Mouse (Mus musculus) hindbrain, embryonic 12.5 days (tissue): ENCODE data around the gene Slc22a15. TPM values are rescaled to one million over a fixed set of nuclear protein-coding genes. Genes with fewer than 3 reads are reported as not detected.
"Not testable (repeated sequence)": the region's sequence is repeated elsewhere in the genome, so short reads cannot be mapped to it uniquely, and the experiment has no call there.

Experiments used
- ATAC-seq: fragments of 200-750 bp; cut with Nextera tagmentation; 2 replicates; pipeline ENCODE4 v1.8.0; 2017; ENCODE audit warnings: moderate TSS enrichment; ENCODE audit not compliant: low FRiP score
- H3K27ac ChIP-seq: fragments of 300-500 bp; sonication (generic); 2 replicates; pipeline ENCODE4 v1.5.1; 2016; ENCODE audit warnings: mild to moderate bottlenecking
- H3K27me3 ChIP-seq: fragments of 300-500 bp; sonication (generic); 2 replicates; pipeline ENCODE4 v1.6.1; 2016; ENCODE audit warnings: mild to moderate bottlenecking
- H3K36me3 ChIP-seq: fragments of 300-500 bp; sonication (generic); 2 replicates; pipeline ENCODE4 v1.6.1; 2016; ENCODE audit warnings: mild to moderate bottlenecking
- H3K4me1 ChIP-seq: fragments of 300-500 bp; sonication (generic); 2 replicates; pipeline ENCODE4 v1.6.1; 2016
- H3K4me2 ChIP-seq: fragments of 300-500 bp; sonication (generic); replicated peaks from 2 replicates; pipeline ENCODE4 v1.6.1; 2016; ENCODE audit warnings: mild to moderate bottlenecking
- H3K4me3 ChIP-seq: fragments of 300-500 bp; sonication (generic); 2 replicates; pipeline ENCODE4 v1.5.1; 2016; ENCODE audit warnings: mild to moderate bottlenecking
- H3K9ac ChIP-seq: fragments of 300-500 bp; sonication (generic); 2 replicates; pipeline ENCODE4 v1.6.1; 2016; ENCODE audit warnings: mild to moderate bottlenecking, moderate library complexity
- H3K9me3 ChIP-seq: fragments of 300-500 bp; sonication (generic); replicated peaks from 2 replicates; pipeline ENCODE4 v1.6.1; 2016; ENCODE audit warnings: mild to moderate bottlenecking
- WGBS: fragments of 180-500 bp; shearing (Covaris S2); methylation state at CpG from one replicate; pipeline ENCODE4 v1.1.7; 2016; 5-methylcytosine and 5-hydroxymethylcytosine counted together
- polyA plus RNA-seq: library from polyadenylated mRNA; unstranded; fragments of >200 nt; fragmentation: Nextera tagmentation; extraction: Ambion mirVana; gene quantifications from 2 replicates; pipeline ENCODE4 v1.2.1, GENCODE M21; 2016

The Slc22a15 gene
- polyA plus RNA-seq, 1 experiment from 2014 or later = 9.3 TPM

GRCm38 (mm10) chr3:101822052-101822451, 102.2 kb downstream of the Slc22a15 start:
- Histone ChIP-seq H3K9ac (no peak overlapping the region), H3K4me3 (no peak overlapping the region), H3K27ac (no peak overlapping the region), H3K4me2 (no peak overlapping the region), H3K27me3 (no peaks in the 10 kb centered on the region), H3K9me3 (no peaks in the 10 kb centered on the region), H3K36me3 (no peaks in the 10 kb centered on the region), H3K4me1 (no peaks in the 10 kb centered on the region)
- 77% methylated on average over 5 of the region's 5 CpGs for WGBS
- ATAC-seq = no peak

GRCm38 (mm10) chr3:101820708-101821107, 103.5 kb downstream of the Slc22a15 start:
- 74% methylated on average over 3 of the region's 3 CpGs for WGBS

DNA sequence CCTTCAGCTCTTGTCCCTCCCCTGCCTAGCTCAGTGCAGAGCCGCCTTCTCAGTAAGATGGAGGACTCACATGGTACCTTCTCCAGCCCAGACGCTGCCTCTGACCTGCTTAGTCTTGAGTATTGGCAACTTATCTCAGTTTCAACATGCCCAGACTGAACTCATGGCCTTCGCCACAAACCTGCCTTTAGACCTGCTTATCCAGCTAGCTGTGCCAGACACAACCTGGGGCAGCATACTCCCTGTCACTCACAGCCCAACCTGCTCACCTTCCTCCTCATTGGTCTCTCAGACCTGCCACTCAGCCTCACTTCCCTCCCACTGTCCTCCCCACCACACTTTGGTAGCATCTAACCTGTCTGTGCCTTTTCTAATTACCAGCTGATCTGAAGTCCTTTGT, 108.2 kb downstream of the Slc22a15 start:
- no peak for ATAC-seq
- WGBS = 85% methylated on average over 3 of the region's 3 CpGs
- no peak overlapping the region for H3K4me3 ChIP-seq
- no peak overlapping the region for H3K9ac ChIP-seq
- no peaks in the 10 kb centered on the region for H3K9me3 ChIP-seq
- no peak overlapping the region for H3K4me2 ChIP-seq
- no peaks in the 10 kb centered on the region for H3K27me3 ChIP-seq
- 0 out of 2 replicates have a peak, but pooled peaks cover 3% of the 10 kb centered on the region for H3K4me1 ChIP-seq
- H3K27ac ChIP-seq = no peak overlapping the region
- H3K36me3 ChIP-seq = no peaks in the 10 kb centered on the region

More at GRCm38 (mm10) chr3:101820708-101821107, 103.5 kb downstream of the Slc22a15 start:
- not testable (repeated sequence) for H3K4me1 ChIP-seq, H3K4me2 ChIP-seq, H3K27me3 ChIP-seq, H3K9me3 ChIP-seq, H3K27ac ChIP-seq, H3K36me3 ChIP-seq, ATAC-seq, H3K4me3 ChIP-seq, H3K9ac ChIP-seq

GRCm38 (mm10) chr3:101814790-101815189, 109.5 kb downstream of the Slc22a15 start:
- H3K4me3 ChIP-seq = no peak overlapping the region
- WGBS = 79% methylated on average over 9 of the region's 9 CpGs
- ATAC-seq = no peak

DNA sequence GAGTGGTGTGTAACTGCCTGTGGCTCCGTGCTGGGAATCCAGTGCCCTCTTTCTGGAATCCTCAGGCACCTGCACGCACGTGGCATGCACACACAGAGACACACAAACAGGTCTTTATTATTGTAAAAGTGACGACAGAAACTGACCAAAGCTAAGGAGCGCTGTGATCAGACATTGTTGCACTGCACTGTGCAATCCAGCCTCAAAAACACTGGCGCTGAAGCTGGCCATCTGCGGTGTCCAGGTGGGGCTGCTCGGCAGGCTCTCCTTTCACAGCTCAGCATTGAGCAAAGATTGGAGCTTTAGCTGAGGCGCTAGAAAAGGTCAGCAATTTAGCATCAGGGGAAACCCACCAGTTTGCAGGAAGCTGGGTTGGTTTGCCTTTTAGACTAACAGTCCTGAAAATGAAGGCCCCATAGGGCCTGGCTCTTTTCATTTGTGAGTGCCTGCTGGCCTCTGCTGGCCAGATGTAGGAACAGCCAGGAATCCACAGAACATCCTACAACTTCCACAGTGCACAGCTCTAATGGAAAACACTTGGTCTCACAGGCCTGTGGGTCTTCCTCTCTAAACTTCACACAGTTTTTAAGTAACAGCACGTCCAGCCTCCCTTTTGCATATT, 111.8 kb downstream of the Slc22a15 start:
- H3K4me3 ChIP-seq = no peak overlapping the region
- ATAC-seq = peak; percentile 81
- H3K27ac ChIP-seq = no peak overlapping the region
- H3K4me2 ChIP-seq = no peak overlapping the region
- no peaks in the 10 kb centered on the region for H3K27me3 ChIP-seq
- H3K36me3 ChIP-seq = no peaks in the 10 kb centered on the region
- 0 out of 2 replicates have a peak, but pooled peaks cover 3% of the 10 kb centered on the region for H3K4me1 ChIP-seq
- H3K9me3 ChIP-seq = no peaks in the 10 kb centered on the region
- H3K9ac ChIP-seq = no peak overlapping the region
- WGBS = 61% methylated on average over 10 of the region's 10 CpGs

More at GRCm38 (mm10) chr3:101814790-101815189, 109.5 kb downstream of the Slc22a15 start:
- Histone ChIP-seq H3K36me3 (no peaks in the 10 kb centered on the region), H3K9me3 (no peaks in the 10 kb centered on the region), H3K9ac (no peak overlapping the region), H3K27me3 (no peaks in the 10 kb centered on the region), H3K4me1 (0 out of 2 replicates have a peak, but pooled peaks cover 3% of the 10 kb centered on the region), H3K4me2 (no peak overlapping the region), H3K27ac (no peak overlapping the region)

- H3K36me3 ChIP-seq = no peaks in the 10 kb centered on the region
- H3K9ac ChIP-seq = no peak overlapping the region
- H3K4me1 ChIP-seq = peaks cover 6% of the 10 kb centered on the region; the same call in 1 of the 2 replicates
- ATAC-seq = no peak
- no peaks in the 10 kb centered on the region for H3K27me3 ChIP-seq
- H3K27ac ChIP-seq = no peak overlapping the region
- no peak overlapping the region for H3K4me3 ChIP-seq
- no peak overlapping the region for H3K4me2 ChIP-seq
- 75% methylated on average over 4 of the region's 4 CpGs for WGBS
- no peaks in the 10 kb centered on the region for H3K9me3 ChIP-seq
These were observed 112.3 kb downstream of the Slc22a15 start for GRCm38 (mm10) chr3:101811931-101812330.

DNA sequence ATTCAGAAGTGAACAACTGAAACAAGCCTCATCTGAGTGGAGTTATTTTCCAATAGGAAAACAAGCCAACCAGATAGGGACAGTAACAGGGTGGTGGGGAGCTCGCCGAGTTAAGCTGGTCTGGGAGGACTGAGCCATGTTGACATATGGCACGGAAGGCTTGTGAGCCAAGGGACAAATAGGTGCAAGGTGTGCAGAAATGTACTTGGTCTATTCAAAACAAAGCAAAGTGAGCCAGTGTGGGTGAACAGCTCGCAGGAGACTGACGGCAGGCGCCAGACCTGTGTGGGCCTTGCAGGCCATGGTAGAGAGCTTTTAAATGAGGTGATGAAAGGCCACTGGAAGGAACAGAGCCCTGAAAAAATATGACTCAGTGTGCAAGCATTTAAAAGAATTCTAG, 116.6 kb downstream of the Slc22a15 start:
- Histone ChIP-seq H3K27ac (no peak overlapping the region), H3K4me2 (no peak overlapping the region), H3K4me1 (peaks cover 30% of the 10 kb centered on the region), H3K4me3 (no peak overlapping the region), H3K36me3 (no peaks in the 10 kb centered on the region), H3K9ac (no peak overlapping the region), H3K27me3 (no peaks in the 10 kb centered on the region; the same call in 1 of the 2 replicates), H3K9me3 (no peaks in the 10 kb centered on the region)
- ATAC-seq = no peak
- WGBS = 91% methylated on average over 6 of the region's 6 CpGs

GRCm38 (mm10) chr3:101806941-101807340, 117.3 kb downstream of the Slc22a15 start:
- ATAC-seq = peak; percentile 15
- H3K4me1 ChIP-seq = peaks cover 28% of the 10 kb centered on the region
- H3K9ac ChIP-seq = no peak overlapping the region
- H3K9me3 ChIP-seq = no peaks in the 10 kb centered on the region
- no peaks in the 10 kb centered on the region; the same call in 1 of the 2 replicates for H3K27me3 ChIP-seq
- no peak overlapping the region for H3K4me3 ChIP-seq
- no peak overlapping the region; the same call in 1 of the 2 replicates for H3K27ac ChIP-seq
- WGBS = 43% methylated on average over 4 of the region's 4 CpGs
- H3K4me2 ChIP-seq = no peak overlapping the region
- H3K36me3 ChIP-seq = no peaks in the 10 kb centered on the region

DNA sequence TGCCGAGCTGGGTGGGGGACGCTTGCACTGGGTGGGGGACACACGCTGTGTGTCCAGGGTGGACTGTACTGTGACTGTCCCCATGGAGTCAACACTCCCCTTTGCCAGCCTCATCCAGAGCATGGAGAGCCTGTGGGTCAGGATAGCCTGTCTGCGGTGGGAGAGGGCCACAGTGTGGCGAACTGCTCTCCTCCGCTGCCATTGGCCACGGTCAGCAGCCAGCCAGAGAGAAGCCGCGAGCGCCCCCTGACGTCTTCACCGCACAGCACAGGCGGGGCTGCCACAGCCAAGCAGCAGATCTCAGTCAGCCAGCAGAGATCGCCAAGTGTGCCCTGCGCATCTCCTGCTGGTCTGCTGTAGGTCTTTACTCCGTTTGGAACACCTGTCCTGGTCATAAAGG, 118.1 kb downstream of the Slc22a15 start:
- no peak overlapping the region for H3K27ac ChIP-seq

More for the DNA sequence above, 118.1 kb downstream of the Slc22a15 start:
- Histone ChIP-seq H3K9me3 (no peaks in the 10 kb centered on the region), H3K36me3 (no peaks in the 10 kb centered on the region), H3K4me2 (peak overlapping the region; percentile 21; the same call in 1 of the 2 replicates), H3K27me3 (no peaks in the 10 kb centered on the region; the same call in 1 of the 2 replicates), H3K9ac (no peak overlapping the region), H3K4me3 (no peak overlapping the region), H3K4me1 (peaks cover 28% of the 10 kb centered on the region)
- 5% methylated on average over 16 of the region's 16 CpGs for WGBS
- ATAC-seq = peak; percentile 90

Other genes starting within 250 kb of the Slc22a15 start
- 0.71 and 0.72 TPM in 2 replicates for gene Mab21l3, start 75.5 kb downstream of the Slc22a15 start, polyA plus RNA-seq
- gene Nhlh2, start 85.6 kb upstream of the Slc22a15 start, polyA plus RNA-seq = 144 and 164 TPM in 2 replicates
- gene Casq2, start 162.0 kb upstream of the Slc22a15 start, polyA plus RNA-seq = 1.1 and 5.9 TPM in 2 replicates